Mouse (Mus musculus) stomach, embryonic 14.5 days (tissue): Measurements from ENCODE around the gene H2afy. TPM values are rescaled to one million over a fixed set of nuclear protein-coding genes. Genes with fewer than 3 reads are reported as not detected.

Experiments
- ATAC-seq: fragments of 200-750 bp; cut with Nextera tagmentation; 2 replicates; pipeline ENCODE4 v1.8.0; 2017; ENCODE audit warnings: low read depth, moderate TSS enrichment; ENCODE audit not compliant: insufficient number of reproducible peaks, insufficient read depth, low FRiP score
- H3K27ac ChIP-seq: fragments of 300-500 bp; sonication (generic); 2 replicates; pipeline ENCODE4 v1.5.1; 2014; ENCODE audit warnings: mild to moderate bottlenecking, low read length, moderate library complexity, mixed read lengths
- H3K27me3 ChIP-seq: fragments of 300-500 bp; sonication (generic); 2 replicates; pipeline ENCODE4 v1.6.1; 2014; ENCODE audit warnings: low read length, control low read depth, mixed read lengths; ENCODE audit not compliant: control insufficient read depth, insufficient read depth
- H3K36me3 ChIP-seq: fragments of 300-500 bp; sonication (generic); 2 replicates; pipeline ENCODE4 v1.6.1; 2014; ENCODE audit warnings: mild to moderate bottlenecking, control low read depth, low read length, moderate library complexity, mixed read lengths; ENCODE audit not compliant: control insufficient read depth, insufficient read depth
- H3K4me1 ChIP-seq: fragments of 300-500 bp; sonication (generic); 2 replicates; pipeline ENCODE4 v1.6.1; 2014; ENCODE audit warnings: low read length, control low read depth, mixed read lengths; ENCODE audit not compliant: control insufficient read depth, insufficient read depth
- H3K4me2 ChIP-seq: fragments of 300-500 bp; sonication (generic); replicated peaks from 2 replicates; pipeline ENCODE4 v1.6.1; 2014; ENCODE audit warnings: low read depth, low read length, control low read depth
- H3K4me3 ChIP-seq: fragments of 300-500 bp; sonication (generic); 2 replicates; pipeline ENCODE4 v1.5.1; 2014; ENCODE audit warnings: low read depth, low read length, control low read depth
- H3K9ac ChIP-seq: fragments of 300-500 bp; sonication (generic); replicated peaks from 2 replicates; pipeline ENCODE4 v1.6.1; 2014; ENCODE audit warnings: low read depth, mild to moderate bottlenecking, control low read depth, low read length, moderate library complexity, mixed read lengths
- H3K9me3 ChIP-seq: fragments of 300-500 bp; sonication (generic); 2 replicates; pipeline ENCODE4 v1.6.1; 2016; ENCODE audit warnings: low read depth, low read length, control low read depth; ENCODE audit not compliant: control insufficient read depth
- WGBS: fragments of 180-500 bp; shearing (Covaris S2); extraction: QIAGEN DNeasy Blood & Tissue Kit; methylation state at CpG from one replicate; pipeline ENCODE4 v1.1.7; 2014; 5-methylcytosine and 5-hydroxymethylcytosine counted together
- polyA plus RNA-seq: library from polyadenylated mRNA; unstranded; fragments of >200 nt; fragmentation: Nextera tagmentation; extraction: Ambion mirVana; gene quantifications from 2 replicates; pipeline ENCODE4 v1.2.1, GENCODE M21; 2014

The H2afy gene
- polyA plus RNA-seq, 1 experiment from 2014 or later, result 375 TPM

DNA sequence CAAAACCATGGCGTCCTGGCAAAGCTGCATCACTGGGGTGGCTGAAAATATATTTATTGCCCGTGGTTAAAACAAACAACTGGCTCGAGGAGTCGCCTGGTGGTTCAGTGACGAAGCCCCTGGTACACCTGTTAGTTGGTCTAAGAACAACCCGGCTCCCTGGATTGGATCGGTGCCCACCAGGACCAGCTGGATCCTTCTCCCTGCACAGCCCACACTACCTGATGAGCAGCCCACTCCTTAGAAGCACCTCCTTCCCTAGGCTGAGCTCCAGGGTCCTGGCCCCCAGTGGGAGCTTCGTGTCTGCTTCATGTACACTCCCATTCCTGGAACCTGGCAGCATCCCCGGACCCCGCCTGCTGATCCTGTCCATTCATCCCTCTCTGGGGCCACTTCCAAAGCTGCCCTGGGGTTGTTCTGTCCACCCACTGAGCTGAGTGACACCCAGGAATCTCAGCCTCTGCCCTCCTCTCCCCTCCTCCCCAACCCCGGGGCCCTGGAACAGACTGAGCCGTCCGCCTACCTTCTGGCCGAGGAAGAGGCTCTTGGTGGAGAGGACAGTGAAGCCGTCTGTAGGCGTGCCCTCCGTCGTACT is 40.5 kb downstream of the H2afy start:
- H3K36me3 ChIP-seq, result peaks cover 56% of the 10 kb centered on the region
- H3K9me3 ChIP-seq, result no peaks in the 10 kb centered on the region
- no peak for ATAC-seq
- H3K27ac ChIP-seq, result no peak overlapping the region
- H3K4me3 ChIP-seq, result no peak overlapping the region
- H3K4me2 ChIP-seq, result no peak overlapping the region
- H3K9ac ChIP-seq, result no peak overlapping the region
- 86% methylated on average over 18 of the region's 18 CpGs for WGBS
- no peaks in the 10 kb centered on the region for H3K4me1 ChIP-seq
- H3K27me3 ChIP-seq, result no peaks in the 10 kb centered on the region

DNA sequence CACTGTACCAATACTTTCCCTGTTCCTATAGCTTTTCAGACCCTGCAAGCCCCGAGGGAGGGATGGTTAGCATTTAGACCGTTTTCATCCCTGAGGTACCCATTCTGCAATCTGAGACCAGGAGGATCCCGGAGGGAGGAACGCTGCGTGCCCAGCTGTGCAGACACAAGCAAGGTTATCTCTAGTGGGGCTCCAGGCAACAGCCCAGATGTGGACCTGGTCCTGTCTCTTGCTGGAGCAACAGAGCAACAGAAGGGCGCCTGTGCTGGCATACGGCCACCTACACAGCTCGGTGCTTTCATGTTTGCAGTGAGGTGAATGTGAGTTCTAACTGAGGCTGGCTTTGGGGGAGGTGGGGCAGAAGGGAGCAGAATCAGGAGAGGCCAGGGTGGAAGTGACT is 41.6 kb downstream of the H2afy start:
- ATAC-seq, result no peak
- no peak overlapping the region for H3K9ac ChIP-seq
- WGBS, result 82% methylated on average over 8 of the region's 8 CpGs
- no peaks in the 10 kb centered on the region for H3K9me3 ChIP-seq
- no peak overlapping the region for H3K27ac ChIP-seq
- H3K4me2 ChIP-seq, result no peak overlapping the region
- H3K36me3 ChIP-seq, result peaks cover 56% of the 10 kb centered on the region
- H3K4me1 ChIP-seq, result no peaks in the 10 kb centered on the region
- H3K4me3 ChIP-seq, result no peak overlapping the region
- no peaks in the 10 kb centered on the region for H3K27me3 ChIP-seq

DNA sequence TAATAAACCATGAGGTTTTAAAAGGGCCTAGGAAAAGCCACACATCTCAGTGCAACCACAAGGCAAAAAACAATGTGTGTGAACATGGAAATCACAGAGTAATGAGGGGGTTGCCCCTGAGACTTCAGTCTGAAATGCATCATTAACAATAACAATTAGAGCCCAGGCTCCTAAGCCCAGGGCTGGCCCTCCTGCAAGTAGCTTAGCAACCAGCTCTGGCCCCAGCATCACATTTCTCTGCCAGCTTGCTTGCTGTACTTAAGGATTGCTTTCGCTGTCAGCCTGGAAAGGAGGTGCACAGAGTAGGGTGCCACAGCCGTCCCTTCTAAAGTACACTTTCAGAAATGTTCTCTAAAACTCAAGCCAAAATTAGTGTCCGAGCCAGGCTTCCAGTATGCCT is 42.5 kb downstream of the H2afy start:
- Histone ChIP-seq H3K36me3 (peaks cover 65% of the 10 kb centered on the region), H3K4me2 (no peak overlapping the region), H3K27ac (no peak overlapping the region), H3K4me3 (no peak overlapping the region), H3K4me1 (no peaks in the 10 kb centered on the region), H3K9me3 (no peaks in the 10 kb centered on the region), H3K27me3 (no peaks in the 10 kb centered on the region), H3K9ac (no peak overlapping the region)
- ATAC-seq, result no peak
- WGBS, result 86% methylated on average over 3 of the region's 3 CpGs

DNA sequence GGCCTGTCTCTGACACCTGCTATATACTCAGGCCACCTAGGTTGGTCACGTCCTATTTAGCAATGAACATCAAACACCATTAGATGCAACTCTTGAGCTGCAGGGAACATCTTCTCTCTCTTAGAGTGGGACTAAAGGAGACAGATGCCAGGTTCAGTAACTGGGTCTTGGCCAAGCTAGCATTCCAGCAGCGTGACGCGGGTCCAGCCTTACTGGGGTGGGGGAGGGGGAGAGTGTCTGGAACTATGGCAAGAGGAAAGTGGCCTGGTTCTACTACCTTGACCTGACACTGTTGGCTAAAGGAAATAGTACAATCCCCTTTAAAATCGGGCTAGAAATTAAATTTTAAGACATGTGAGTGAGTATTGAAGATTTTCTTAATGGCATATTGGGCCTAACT is 43.6 kb downstream of the H2afy start:
- H3K36me3 ChIP-seq, result peaks cover 75% of the 10 kb centered on the region
- no peaks in the 10 kb centered on the region for H3K4me1 ChIP-seq
- H3K27me3 ChIP-seq, result no peaks in the 10 kb centered on the region
- WGBS, result 75% methylated on average over 5 of the region's 5 CpGs
- H3K9ac ChIP-seq, result no peak overlapping the region
- no peak for ATAC-seq
- no peak overlapping the region for H3K4me3 ChIP-seq
- H3K27ac ChIP-seq, result no peak overlapping the region
- H3K4me2 ChIP-seq, result no peak overlapping the region
- H3K9me3 ChIP-seq, result no peaks in the 10 kb centered on the region

DNA sequence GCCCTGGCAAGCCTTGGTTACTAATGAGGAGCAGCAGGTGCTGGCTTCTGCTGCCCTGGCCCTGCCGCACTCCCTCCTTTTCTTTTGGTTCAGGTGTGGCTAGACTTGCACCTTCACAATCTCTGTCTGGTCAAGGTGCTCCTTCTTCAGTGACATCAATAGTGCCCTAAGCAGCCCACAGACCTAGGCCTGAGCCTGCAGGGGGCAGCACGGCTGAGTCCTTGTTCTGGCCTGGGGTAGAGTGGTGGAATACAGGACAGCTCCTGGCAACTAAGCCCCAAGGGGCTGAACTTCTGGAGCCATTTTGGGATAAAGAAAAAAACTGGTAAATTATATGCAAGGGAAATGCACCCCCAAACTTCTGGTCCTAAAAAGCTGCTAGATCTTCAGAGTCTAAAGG is 45.6 kb downstream of the H2afy start:
- H3K27ac ChIP-seq, result no peak overlapping the region
- no peak for ATAC-seq
- H3K36me3 ChIP-seq, result peaks cover 68% of the 10 kb centered on the region
- no peaks in the 10 kb centered on the region for H3K9me3 ChIP-seq
- no peak overlapping the region for H3K9ac ChIP-seq
- no peak overlapping the region for H3K4me2 ChIP-seq
- no peak overlapping the region for H3K4me3 ChIP-seq
- 88% methylated on average over 2 of the region's 2 CpGs for WGBS
- H3K4me1 ChIP-seq, result no peaks in the 10 kb centered on the region
- H3K27me3 ChIP-seq, result no peaks in the 10 kb centered on the region

DNA sequence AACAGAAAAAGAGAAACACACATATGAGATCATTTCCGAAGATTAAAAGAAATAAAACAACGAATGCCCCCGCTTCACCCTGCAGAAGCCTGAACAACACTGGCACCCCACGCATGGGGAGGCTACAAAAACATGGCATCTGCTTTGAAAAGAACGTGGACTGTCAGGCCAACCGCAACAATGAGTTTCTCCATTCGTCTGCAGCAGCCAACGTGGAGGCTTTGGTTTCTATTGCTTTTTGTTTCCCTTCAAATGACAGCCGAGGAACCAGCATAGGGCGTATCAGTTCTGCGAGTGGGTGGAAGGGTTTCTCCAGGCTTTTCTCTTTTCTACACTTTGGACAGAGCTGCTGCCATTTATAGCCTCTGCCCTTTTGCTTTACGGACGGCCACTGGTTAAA is 47.6 kb downstream of the H2afy start:
- Histone ChIP-seq H3K36me3 (peaks cover 71% of the 10 kb centered on the region), H3K9me3 (no peaks in the 10 kb centered on the region), H3K4me2 (no peak overlapping the region), H3K4me3 (no peak overlapping the region), H3K9ac (no peak overlapping the region), H3K4me1 (no peaks in the 10 kb centered on the region), H3K27ac (no peak overlapping the region), H3K27me3 (no peaks in the 10 kb centered on the region)
- WGBS, result 87% methylated on average over 13 of the region's 13 CpGs
- no peak for ATAC-seq

DNA sequence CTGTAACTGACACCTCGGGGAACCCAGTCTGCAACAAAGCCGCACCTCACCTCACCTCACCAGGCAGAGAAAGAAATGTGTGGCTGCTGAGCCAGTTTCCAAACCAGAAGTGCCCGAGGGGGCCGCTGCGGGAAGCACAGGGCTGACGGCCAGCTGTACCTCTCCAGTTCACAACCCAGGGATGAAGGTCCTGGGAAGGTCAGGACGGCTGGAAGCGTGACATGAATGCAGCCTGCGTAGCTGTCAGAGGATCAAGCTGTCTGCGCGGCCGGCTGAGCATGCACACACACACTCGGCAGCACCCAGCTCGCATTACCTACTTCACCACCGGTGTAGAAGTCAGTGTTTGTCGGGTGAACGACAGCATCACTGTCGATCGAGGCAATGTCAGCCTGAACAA is 48.2 kb downstream of the H2afy start:
- no peak overlapping the region for H3K4me3 ChIP-seq
- H3K9me3 ChIP-seq, result no peaks in the 10 kb centered on the region
- peaks cover 72% of the 10 kb centered on the region for H3K36me3 ChIP-seq
- no peaks in the 10 kb centered on the region for H3K27me3 ChIP-seq
- WGBS, result 89% methylated on average over 19 of the region's 19 CpGs
- H3K4me2 ChIP-seq, result no peak overlapping the region
- H3K27ac ChIP-seq, result no peak overlapping the region
- no peak for ATAC-seq
- H3K9ac ChIP-seq, result no peak overlapping the region
- no peaks in the 10 kb centered on the region for H3K4me1 ChIP-seq

DNA sequence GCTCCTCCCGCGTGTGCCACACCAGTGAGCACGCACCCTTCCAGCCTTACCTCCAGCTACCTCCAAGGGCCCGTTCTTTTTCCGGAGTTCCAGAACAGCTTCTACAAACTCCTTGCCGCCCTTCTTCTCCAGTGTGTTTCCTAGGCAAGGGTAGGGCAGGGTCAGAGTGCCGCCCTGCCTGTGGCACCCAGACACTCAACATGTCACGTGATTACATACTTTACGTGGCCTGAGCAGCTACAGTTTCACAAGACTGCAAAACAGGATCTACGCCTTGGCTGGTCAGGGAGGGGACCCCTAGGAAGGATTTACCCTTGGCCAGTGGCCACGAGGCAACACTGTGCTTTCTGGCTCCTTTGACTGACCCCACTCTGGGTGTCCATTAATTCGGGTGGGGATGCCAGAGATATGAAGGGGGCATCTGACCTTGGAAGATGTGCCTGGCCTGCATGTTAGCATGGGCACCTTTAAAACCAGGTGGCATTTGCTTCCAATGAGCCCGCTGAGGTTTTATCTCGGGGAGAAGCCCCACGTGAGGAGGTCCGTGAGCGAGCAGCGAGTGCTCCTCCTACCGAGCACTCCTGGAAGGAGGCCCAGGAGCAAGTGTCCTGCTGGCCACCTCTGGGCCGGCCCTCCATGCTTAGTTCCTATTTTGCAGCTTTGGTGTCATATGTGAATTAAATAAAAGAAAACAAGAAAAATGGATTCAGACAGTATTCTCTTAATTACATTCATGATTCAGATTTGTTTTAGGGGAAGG is 51.8 kb downstream of the H2afy start:
- no peak for ATAC-seq
- Histone ChIP-seq H3K9ac (no peak overlapping the region), H3K27ac (no peak overlapping the region), H3K4me3 (no peak overlapping the region), H3K27me3 (no peaks in the 10 kb centered on the region), H3K4me1 (no peaks in the 10 kb centered on the region), H3K4me2 (no peak overlapping the region), H3K9me3 (no peaks in the 10 kb centered on the region), H3K36me3 (peaks cover 82% of the 10 kb centered on the region)
- WGBS, result 88% methylated on average over 20 of the region's 20 CpGs

DNA sequence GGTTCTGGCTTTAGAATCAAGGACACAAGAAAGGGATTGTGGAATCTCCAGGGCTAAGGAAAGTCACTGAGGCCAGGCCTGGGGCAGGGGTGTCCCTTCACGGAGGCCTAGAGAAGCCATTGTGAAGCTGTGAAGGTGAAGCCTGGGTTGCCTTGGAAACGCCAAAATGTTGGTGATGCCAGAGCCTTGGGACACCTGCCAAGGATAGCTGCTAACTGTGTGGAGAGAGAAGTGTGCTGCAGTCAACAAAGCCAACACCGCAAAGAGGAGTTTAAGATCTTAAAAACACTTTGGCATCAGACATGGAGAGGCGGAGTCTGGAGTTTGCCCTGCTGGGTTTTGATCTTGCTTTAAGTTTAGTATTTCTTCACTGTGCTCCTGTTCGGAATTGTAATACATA is 54.5 kb downstream of the H2afy start:
- no peaks in the 10 kb centered on the region for H3K27me3 ChIP-seq
- ATAC-seq, result no peak
- no peaks in the 10 kb centered on the region for H3K4me1 ChIP-seq
- H3K4me2 ChIP-seq, result no peak overlapping the region
- H3K9ac ChIP-seq, result no peak overlapping the region
- H3K4me3 ChIP-seq, result no peak overlapping the region
- WGBS, result 86% methylated on average over 5 of the region's 5 CpGs
- no peak overlapping the region for H3K27ac ChIP-seq
- H3K36me3 ChIP-seq, result peaks cover 82% of the 10 kb centered on the region
- H3K9me3 ChIP-seq, result no peaks in the 10 kb centered on the region
